Mouse (Mus musculus) right cerebral cortex, adult 2 months (tissue): ENCODE results near the gene Cic.
A peak's percentile ranks its signal among the peaks of the same experiment; 100 is the strongest.

Experiments used
- DNase-seq, 2 experiments: peaks; one replicate each; pipeline ENCODE4 v3.0.0; 2021 to 2022; ENCODE audit warnings: low spot score in 2 of 2

Gene Cic

GRCm38 (mm10) chr7:25282731-25283211 is 15.3 kb downstream of the Cic start:
- DNase-seq: peak in 1 of 2 experiments; percentile 35

GRCm38 (mm10) chr7:25283637-25284036 is 16.1 kb downstream of the Cic start:
- no peak for DNase-seq

DNA sequence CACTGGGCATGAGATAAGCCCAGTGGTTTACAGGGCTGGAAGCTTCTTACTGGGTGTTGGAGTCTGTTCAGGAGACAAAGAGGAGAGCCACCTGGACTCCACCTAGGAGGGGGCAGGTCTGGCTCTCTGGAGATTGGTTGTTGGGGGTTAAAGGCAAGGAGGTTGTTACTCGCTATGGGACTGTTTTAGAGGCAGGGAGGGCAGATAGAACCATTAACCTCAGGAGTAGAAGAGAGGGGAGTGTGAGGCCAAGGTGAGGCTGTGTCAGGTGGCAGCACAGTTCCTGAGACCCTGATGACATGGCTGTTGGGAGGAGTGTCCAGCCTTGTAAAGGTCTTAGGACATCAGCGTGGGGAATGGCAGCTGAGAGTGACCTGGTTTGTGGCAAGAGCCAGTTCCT is 16.7 kb downstream of the Cic start:
- no peak for DNase-seq

DNA sequence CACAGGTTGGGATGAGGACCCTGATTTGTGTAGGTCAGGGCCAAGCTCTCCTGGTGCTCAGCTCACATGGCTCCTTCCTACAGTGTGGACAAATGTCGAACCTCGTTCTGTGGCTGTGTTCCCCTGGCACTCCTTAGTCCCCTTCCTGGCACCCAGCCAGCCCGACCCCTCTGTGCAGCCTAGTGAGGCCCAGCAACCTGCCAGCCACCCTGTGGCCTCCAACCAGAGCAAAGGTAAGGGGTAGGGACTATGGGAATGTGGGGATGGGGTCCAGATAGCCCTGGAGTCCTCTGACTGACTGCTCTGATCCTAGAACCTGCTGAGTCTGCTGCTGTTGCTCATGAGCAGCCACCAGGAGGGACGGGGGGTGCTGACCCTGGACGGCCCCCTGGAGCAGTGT is 17.3 kb downstream of the Cic start:
- DNase-seq: no peak

DNA sequence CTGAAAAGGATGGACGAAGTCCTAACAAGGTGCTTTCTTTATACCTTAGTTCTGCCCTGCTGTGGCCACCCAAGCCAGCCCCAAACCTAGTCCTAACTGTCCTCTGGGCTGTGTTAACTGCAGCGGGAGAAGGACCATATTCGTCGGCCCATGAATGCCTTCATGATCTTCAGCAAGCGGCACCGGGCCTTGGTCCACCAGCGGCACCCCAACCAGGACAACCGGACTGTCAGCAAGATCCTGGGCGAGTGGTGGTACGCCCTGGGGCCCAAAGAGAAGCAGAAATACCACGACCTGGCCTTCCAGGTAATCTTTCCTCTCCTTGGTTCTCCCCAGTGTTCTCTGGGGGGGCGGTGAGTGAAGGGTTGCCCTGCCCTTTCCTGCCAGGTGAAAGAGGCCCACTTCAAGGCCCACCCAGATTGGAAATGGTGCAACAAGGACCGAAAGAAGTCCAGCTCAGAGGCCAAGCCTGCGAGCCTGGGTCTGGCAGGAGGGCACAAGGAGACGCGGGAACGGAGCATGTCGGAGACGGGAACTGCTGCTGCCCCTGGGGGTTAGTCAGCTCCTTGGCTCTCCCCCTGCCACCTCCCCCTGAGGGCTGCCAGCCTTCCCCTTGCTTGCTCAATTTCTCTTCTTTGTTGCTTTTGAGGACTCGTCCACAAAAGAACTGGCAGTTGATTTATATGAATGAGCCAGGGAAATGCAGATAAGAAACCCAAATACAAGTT is 18.2 kb downstream of the Cic start:
- no peak for DNase-seq

GRCm38 (mm10) chr7:25286989-25287388 is 19.5 kb downstream of the Cic start:
- DNase-seq: no peak

GRCm38 (mm10) chr7:25288011-25288410 is 20.5 kb downstream of the Cic start:
- DNase-seq: no peak

DNA sequence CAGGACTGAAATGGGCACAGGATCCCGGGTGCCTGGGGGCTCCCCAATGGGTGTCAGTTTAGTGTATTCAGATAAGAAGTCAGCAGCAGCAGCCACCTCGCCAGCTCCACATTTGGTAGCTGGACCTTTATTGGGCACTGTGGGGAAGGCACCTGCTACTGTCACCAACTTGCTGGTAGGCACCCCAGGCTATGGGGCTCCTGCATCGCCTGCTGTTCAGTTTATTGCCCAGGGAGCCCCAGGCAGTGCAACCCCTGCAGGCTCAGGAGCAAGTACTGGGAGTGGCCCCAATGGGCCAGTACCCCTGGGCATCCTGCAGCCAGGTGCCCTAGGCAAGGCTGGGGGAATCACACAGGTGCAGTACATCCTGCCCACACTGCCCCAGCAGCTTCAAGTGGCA is 21.2 kb downstream of the Cic start:
- DNase-seq: no peak

- DNase-seq: no peak
Measured at GRCm38 (mm10) chr7:25289925-25290324, 22.4 kb downstream of the Cic start.

GRCm38 (mm10) chr7:25290463-25290862 is 23.0 kb downstream of the Cic start:
- no peak for DNase-seq

GRCm38 (mm10) chr7:25290911-25291310 is 23.4 kb downstream of the Cic start:
- DNase-seq: no peak

- DNase-seq: no peak
Measured at GRCm38 (mm10) chr7:25292107-25292506, 24.6 kb downstream of the Cic start.

- DNase-seq: no peak
Measured at GRCm38 (mm10) chr7:25293191-25293739, 25.8 kb downstream of the Cic start.

GRCm38 (mm10) chr7:25294495-25294894 is 27.0 kb downstream of the Cic start:
- no peak for DNase-seq

DNA sequence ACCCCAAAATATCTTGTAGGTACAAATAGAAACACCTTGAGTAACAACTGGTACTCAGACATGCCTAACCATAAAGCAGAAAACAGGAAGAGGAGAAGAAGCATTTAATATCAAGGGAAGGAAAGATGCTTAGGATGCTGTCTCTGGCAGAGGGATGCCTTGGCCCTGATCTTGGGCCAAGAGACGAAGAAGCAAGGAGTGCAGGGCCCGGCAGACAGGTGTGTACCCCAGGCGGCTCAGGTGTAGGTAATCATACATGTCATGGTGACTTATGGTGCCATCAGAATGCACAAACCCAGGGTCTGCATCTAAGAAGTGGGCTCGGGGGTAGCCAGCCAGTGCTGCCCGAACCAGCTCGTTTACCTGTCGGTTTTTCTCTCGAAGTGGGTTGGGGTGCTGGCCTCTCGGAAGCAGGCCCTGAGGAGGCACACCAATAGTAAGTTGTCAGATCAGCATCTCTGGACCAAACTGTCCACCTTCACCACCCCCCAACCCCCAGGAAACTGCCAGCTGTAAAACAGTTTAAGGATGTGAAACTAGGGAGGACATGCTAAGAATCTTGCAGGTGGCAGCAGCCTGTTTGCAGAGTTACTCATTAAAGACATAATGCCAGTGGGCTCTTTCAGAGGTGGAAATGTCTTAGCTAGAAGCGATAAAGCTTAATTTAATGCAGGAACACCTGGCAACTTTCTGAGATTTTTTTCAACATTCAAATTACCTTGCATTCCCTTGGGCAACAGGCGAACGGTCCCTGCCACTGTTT is 27.6 kb downstream of the Cic start:
- DNase-seq: no peak

DNA sequence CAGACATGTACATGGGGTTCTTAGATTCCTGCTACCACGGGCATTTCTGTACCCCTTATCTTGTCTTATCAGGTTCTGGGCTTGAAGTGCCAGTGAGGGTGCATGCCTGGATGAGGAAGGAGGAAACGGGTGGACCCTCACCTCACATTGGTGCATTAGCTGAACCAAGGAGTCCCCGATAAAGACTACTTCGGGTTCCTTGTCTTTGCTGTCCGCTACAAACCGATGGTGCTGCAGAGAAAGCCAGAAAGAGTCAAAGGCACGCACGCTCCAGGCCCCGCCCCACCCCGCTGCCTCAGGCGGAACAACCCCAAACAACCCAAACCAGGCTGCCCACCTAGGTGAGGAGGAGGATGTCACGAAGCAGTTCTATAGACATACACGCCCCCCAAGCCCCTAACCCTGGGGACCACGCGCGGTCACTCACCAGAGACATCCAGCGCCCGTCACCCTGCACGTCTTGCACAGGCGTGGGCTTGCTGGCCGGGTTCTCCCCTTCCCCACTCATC is 29.5 kb downstream of the Cic start:
- no peak for DNase-seq

- peak; percentile 87 to 90 for DNase-seq
Measured at GRCm38 (mm10) chr7:25297454-25298325, 30.2 kb downstream of the Cic start, which contains the start of gene Pafah1b3. Pafah1b3 (minus strand) TSS chr7:25297986.

DNA sequence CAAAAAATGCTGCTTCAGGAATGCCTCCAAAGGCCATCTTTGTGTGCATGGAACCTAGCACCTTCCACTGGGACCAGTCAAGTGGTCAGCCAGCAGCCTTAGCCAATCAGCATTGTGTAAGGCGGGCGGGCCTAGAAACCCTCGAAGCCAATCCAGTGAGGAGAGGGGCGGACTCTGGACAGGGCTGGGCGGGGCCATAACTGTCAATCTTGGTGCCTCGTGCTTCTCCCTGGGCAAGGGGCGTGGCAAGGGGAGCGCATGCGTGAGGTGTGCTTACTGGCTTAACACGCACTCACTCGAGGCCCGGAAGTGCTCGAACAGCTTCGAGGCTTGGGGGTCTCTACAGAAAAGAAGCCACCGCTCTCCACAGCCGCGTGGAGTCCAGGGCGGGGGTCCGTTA is 33.6 kb downstream of the Cic start, which contains the start of gene Prr19:
Gene Prr19, plus strand, starts transcription at position 349 of the 400 bp plus-strand sequence.
- no peak for DNase-seq

- no peak for DNase-seq
Measured at GRCm38 (mm10) chr7:25303003-25303684, 35.6 kb downstream of the Cic start.

GRCm38 (mm10) chr7:25303685-25304006 is 36.1 kb downstream of the Cic start:
- DNase-seq: no peak

- DNase-seq: no peak
Measured at GRCm38 (mm10) chr7:25305481-25305880, 38.0 kb downstream of the Cic start.
